Mouse (Mus musculus) MEL (cell line): Measurements from ENCODE around the gene Psmb9. TPM values are rescaled to one million over a fixed set of nuclear protein-coding genes. Genes with fewer than 3 reads are reported as not detected.

Experiments used
- DNase-seq: peaks from one replicate; pipeline ENCODE4 v3.0.0; 2011; ENCODE audit warnings: low read depth, low spot score
- H3K27ac ChIP-seq: 2 replicates; pipeline ENCODE4 v1.5.1; 2012; ENCODE audit warnings: low read depth, mild to moderate bottlenecking, control low read depth, low read length, moderate library complexity; ENCODE audit not compliant: control insufficient read depth
- H3K27me3 ChIP-seq, 2 experiments: fragments of 150-350 bp in 1 of 2; sonication (generic) in 1 of 2; 2 replicates each; pipeline ENCODE4 v1.6.1; 2012; ENCODE audit warnings: low read length in 2 of 2, mild to moderate bottlenecking in 2 of 2, improper control_type of control experiment in 1 of 2, moderate library complexity in 1 of 2; ENCODE audit not compliant: insufficient read depth in 2 of 2, control insufficient read depth in 1 of 2
- H3K36me3 ChIP-seq, 2 experiments: 2 replicates each; pipeline ENCODE4 v1.6.1; 2012 to 2014; ENCODE audit warnings: low read length in 2 of 2, improper control_type of control experiment in 1 of 2, inconsistent platforms in 1 of 2, mild to moderate bottlenecking in 1 of 2; ENCODE audit not compliant: insufficient read depth in 2 of 2, control insufficient read depth in 1 of 2
- H3K4me1 ChIP-seq, 2 experiments: fragments of 150-350 bp in 1 of 2; sonication (generic) in 1 of 2; 2 replicates each; pipeline ENCODE4 v1.6.1; 2012; ENCODE audit warnings: low read length in 2 of 2, improper control_type of control experiment in 1 of 2, mild to moderate bottlenecking in 1 of 2; ENCODE audit not compliant: insufficient read depth in 2 of 2, control insufficient read depth in 1 of 2
- H3K4me3 ChIP-seq, 2 experiments: fragments of 150-350 bp in 1 of 2; sonication (generic) in 1 of 2; 2 replicates each; pipeline ENCODE4 v1.5.1; 2012; ENCODE audit warnings: low read depth in 2 of 2, low read length in 2 of 2, mild to moderate bottlenecking in 2 of 2, moderate library complexity in 2 of 2, control low read depth in 1 of 2, improper control_type of control experiment in 1 of 2; ENCODE audit not compliant: control insufficient read depth in 1 of 2, insufficient read depth in 1 of 2
- H3K79me2 ChIP-seq: 2 replicates; pipeline ENCODE4 v1.6.1; 2012; ENCODE audit warnings: mild to moderate bottlenecking, low read length, moderate library complexity; ENCODE audit not compliant: control insufficient read depth, poor library complexity, insufficient read depth
- H3K9ac ChIP-seq: 2 replicates; pipeline ENCODE4 v1.6.1; 2012; ENCODE audit warnings: low read depth, mild to moderate bottlenecking, control low read depth, low read length, moderate library complexity; ENCODE audit not compliant: control insufficient read depth, poor library complexity, severe bottlenecking
- H3K9me3 ChIP-seq: fragments of 150-350 bp; sonication (generic); replicated peaks from 2 replicates; pipeline ENCODE4 v1.6.1; 2012; ENCODE audit warnings: mild to moderate bottlenecking, low read length, improper control_type of control experiment, moderate library complexity; ENCODE audit not compliant: insufficient read depth
- BHLHE40 ChIP-seq: IDR thresholded peaks from 2 replicates; pipeline ENCODE4 v1.6.1; 2012; ENCODE audit warnings: low read depth, mild to moderate bottlenecking, inconsistent platforms, low read length, improper control_type of control experiment, borderline replicate concordance
- CHD2 ChIP-seq: IDR thresholded peaks from 2 replicates; pipeline ENCODE4 v1.6.1; 2011; ENCODE audit warnings: low read length, improper control_type of control experiment
- ETS1 ChIP-seq: IDR thresholded peaks from 2 replicates; pipeline ENCODE4 v1.6.1; 2012; ENCODE audit warnings: low read depth, mild to moderate bottlenecking, inconsistent platforms, low read length, improper control_type of control experiment, moderate library complexity
- GATA1 ChIP-seq: IDR thresholded peaks from 2 replicates; pipeline ENCODE4 v1.6.1; 2011; ENCODE audit warnings: low read depth, low read length, improper control_type of control experiment
- HCFC1 ChIP-seq: IDR thresholded peaks from 2 replicates; pipeline ENCODE4 v1.6.1; 2012; ENCODE audit warnings: low read depth, mild to moderate bottlenecking, inconsistent platforms, low read length, improper control_type of control experiment, moderate library complexity
- JUND ChIP-seq: IDR thresholded peaks from 2 replicates; pipeline ENCODE4 v1.6.1; 2011; ENCODE audit warnings: low read depth, mild to moderate bottlenecking, improper control_type of control experiment, low read length
- MAX ChIP-seq: IDR thresholded peaks from 2 replicates; pipeline ENCODE4 v1.6.1; 2011; ENCODE audit warnings: low read length, improper control_type of control experiment
- MYB ChIP-seq: IDR thresholded peaks from 2 replicates; pipeline ENCODE4 v1.6.1; 2011; ENCODE audit warnings: mild to moderate bottlenecking, low read depth, low read length, improper control_type of control experiment
- NELFE ChIP-seq: IDR thresholded peaks from 2 replicates; pipeline ENCODE4 v1.6.1; 2011; ENCODE audit warnings: low read depth, low read length, improper control_type of control experiment
- NRF1 ChIP-seq: IDR thresholded peaks from 2 replicates; pipeline ENCODE4 v1.6.1; 2014; ENCODE audit warnings: low read depth, mild to moderate bottlenecking, inconsistent platforms, low read length, improper control_type of control experiment, moderate library complexity; ENCODE audit not compliant: poor library complexity, insufficient read depth, severe bottlenecking
- POLR2A ChIP-seq, 2 experiments: IDR thresholded peaks; 2 replicates each; pipeline ENCODE4 v1.6.1; 2011 to 2012; ENCODE audit warnings: low read length in 2 of 2, mild to moderate bottlenecking in 2 of 2, control low read depth in 1 of 2, improper control_type of control experiment in 1 of 2, low read depth in 1 of 2, moderate library complexity in 1 of 2; ENCODE audit not compliant: control insufficient read depth in 1 of 2, insufficient read depth in 1 of 2, poor library complexity in 1 of 2
- POLR2AphosphoS5 ChIP-seq: IDR thresholded peaks from 2 replicates; pipeline ENCODE4 v1.6.1; 2012; ENCODE audit warnings: low read depth, borderline replicate concordance, mild to moderate bottlenecking, inconsistent platforms, low read length, moderate library complexity, mixed read lengths
- SMC3 ChIP-seq: IDR thresholded peaks from 2 replicates; pipeline ENCODE4 v1.6.1; 2011; ENCODE audit warnings: low read depth, low read length, improper control_type of control experiment
- UBTF ChIP-seq: IDR thresholded peaks from 2 replicates; pipeline ENCODE4 v1.6.1; 2012; ENCODE audit warnings: low read depth, mild to moderate bottlenecking, inconsistent platforms, low read length, improper control_type of control experiment, moderate library complexity, borderline replicate concordance; ENCODE audit not compliant: insufficient read depth
- USF1 ChIP-seq: IDR thresholded peaks from 2 replicates; pipeline ENCODE4 v1.6.1; 2014; ENCODE audit warnings: low read depth, mild to moderate bottlenecking, inconsistent platforms, low read length, improper control_type of control experiment, moderate library complexity
- USF2 ChIP-seq, 2 experiments: IDR thresholded peaks; 2 replicates each; pipeline ENCODE4 v1.6.1; 2011 to 2012; ENCODE audit warnings: improper control_type of control experiment in 2 of 2, low read length in 2 of 2, borderline replicate concordance in 1 of 2, inconsistent platforms in 1 of 2, low read depth in 1 of 2, mild to moderate bottlenecking in 1 of 2; ENCODE audit not compliant: insufficient read depth in 1 of 2
- polyA plus RNA-seq, 2 experiments: library from polyadenylated mRNA; stranded (reverse) in 1 of 2; unstranded in 1 of 2; fragments of >175 nt in 1 of 2; fragments of >200 nt in 1 of 2; gene quantifications; 2 replicates each; pipeline versions ENCODE4 v1.2.1 to v1.2.4; 2012; ENCODE audit warnings: low replicate concordance in 2 of 2, low read depth in 1 of 2; ENCODE audit not compliant: insufficient read length in 2 of 2, insufficient read depth in 1 of 2, missing spikeins in 1 of 2
- total RNA-seq: library from RNA; depleted of rRNA; stranded (reverse); fragments of 300-350 nt; gene quantifications from 2 replicates; pipeline ENCODE4 v1.2.3, GENCODE M21; 2012

The Psmb9 gene
- total and polyA plus RNA-seq, 3 experiments = 14.7 to 24.9 TPM; not detected in 1

DNA sequence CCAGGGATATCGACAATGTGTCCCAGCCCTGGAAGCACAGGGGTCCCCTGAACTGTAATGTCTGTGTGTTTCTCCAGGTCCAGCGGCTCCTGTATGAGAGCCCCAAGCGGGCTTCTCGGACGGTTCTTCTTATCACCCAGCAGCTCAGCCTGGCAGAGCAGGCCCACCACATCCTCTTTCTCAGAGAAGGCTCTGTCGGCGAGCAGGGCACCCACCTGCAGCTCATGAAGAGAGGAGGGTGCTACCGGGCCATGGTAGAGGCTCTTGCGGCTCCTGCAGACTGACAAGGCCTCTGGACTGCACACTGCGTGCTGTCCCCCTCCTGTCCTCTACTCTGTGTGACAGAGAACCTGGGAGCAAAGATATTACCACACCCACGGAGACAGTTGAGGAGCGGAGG is 8.9 kb upstream of the Psmb9 start (continued):
- TF ChIP-seq USF2 (IDR thresholded peaks at IDR 0.05; ENCODE audit: borderline replicate concordance in 1 of 2, insufficient read depth in 1 of 2, low read depth in 1 of 2, low read length in 2 of 2) = no peak

DNA sequence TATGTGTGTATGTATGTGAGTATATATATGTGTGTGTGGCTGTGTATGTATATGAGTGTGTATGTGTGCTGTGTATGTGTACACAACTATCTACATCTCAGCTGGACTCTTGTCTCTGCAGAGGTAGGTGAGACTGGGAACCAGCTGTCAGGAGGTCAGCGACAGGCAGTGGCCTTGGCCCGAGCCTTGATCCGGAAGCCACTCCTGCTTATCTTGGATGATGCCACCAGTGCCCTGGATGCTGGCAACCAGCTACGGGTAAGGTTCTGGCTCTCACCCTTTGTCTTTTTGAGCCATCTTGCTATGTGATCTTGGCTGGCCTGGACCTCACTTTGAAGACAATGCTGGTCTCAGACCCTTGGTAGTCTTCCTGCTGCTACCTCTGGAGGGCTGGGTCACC is 7.2 kb upstream of the Psmb9 start:
- Histone ChIP-seq H3K79me2 (peaks cover 15% of the 10 kb centered on the region), H3K27me3 (no peaks in the 10 kb centered on the region)
- TF ChIP-seq POLR2A (IDR thresholded peaks at IDR 0.05; ENCODE audit: control insufficient read depth in 1 of 2, insufficient read depth in 1 of 2, low read depth in 1 of 2, low read length in 2 of 2, poor library complexity in 1 of 2) (no peak), MAX (no peak)
- TF ChIP-seq, all 39 proteins: peak for 0
- no peak overlapping the region for H3K27ac ChIP-seq
- no peak overlapping the region for H3K4me3 ChIP-seq
- peaks cover 11 to 14% of the 10 kb centered on the region in 2 experiments for H3K4me1 ChIP-seq
- H3K36me3 ChIP-seq = peaks cover 0 to 5% of the 10 kb centered on the region in 2 experiments; a peak in 2 of 4 replicates
- no peaks in the 10 kb centered on the region for H3K9me3 ChIP-seq
- H3K9ac ChIP-seq = no peak overlapping the region
- no peak for DNase-seq

DNA sequence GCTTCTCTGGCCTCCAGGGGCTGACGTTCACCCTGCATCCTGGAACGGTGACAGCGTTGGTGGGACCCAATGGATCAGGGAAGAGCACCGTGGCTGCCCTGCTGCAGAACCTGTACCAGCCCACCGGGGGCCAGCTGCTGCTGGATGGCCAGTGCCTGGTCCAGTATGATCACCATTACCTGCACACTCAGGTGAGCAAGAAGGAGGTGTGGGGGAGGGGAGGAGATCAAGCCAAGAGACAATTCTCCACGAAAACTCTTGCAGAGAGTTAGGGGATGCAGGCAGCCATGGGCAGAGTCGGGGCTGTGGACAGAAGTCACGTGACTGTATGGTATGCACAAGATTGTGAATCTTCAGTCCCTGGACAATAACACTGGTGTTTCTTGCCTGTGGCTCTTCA is 5.9 kb upstream of the Psmb9 start:
- DNase-seq = no peak
- peaks cover 8 to 11% of the 10 kb centered on the region in 2 experiments; a peak in 3 of 4 replicates for H3K4me1 ChIP-seq
- H3K36me3 ChIP-seq = peaks cover 0 to 3% of the 10 kb centered on the region in 2 experiments; a peak in 2 of 4 replicates
- no peak for TF ChIP-seq JUND
- no peak for TF ChIP-seq USF1
- no peak for TF ChIP-seq HCFC1
- no peak for TF ChIP-seq ETS1
- TF ChIP-seq MYB = no peak
- no peak for TF ChIP-seq SMC3
- TF ChIP-seq CHD2 = no peak
- no peak for TF ChIP-seq NELFE
- H3K9ac ChIP-seq = no peak overlapping the region
- no peak overlapping the region for H3K4me3 ChIP-seq
- peaks cover 8% of the 10 kb centered on the region for H3K79me2 ChIP-seq
- no peak overlapping the region for H3K27ac ChIP-seq
- H3K9me3 ChIP-seq = no peaks in the 10 kb centered on the region
- H3K27me3 ChIP-seq = no peaks in the 10 kb centered on the region

DNA sequence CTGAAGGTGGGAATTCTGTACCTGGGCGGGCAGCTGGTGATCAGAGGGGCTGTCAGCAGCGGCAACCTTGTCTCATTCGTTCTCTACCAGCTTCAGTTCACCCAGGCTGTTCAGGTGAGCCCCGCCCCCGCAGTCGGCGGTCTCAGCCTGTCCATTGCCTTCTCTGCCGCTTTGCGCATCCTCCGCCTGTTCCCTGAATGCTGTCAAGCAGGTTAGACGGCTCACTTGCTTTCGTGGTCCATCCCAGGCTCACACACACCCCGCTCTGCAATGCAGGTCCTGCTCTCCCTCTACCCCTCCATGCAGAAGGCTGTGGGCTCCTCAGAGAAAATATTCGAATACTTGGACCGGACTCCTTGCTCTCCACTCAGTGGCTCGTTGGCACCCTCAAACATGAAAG is 5.3 kb upstream of the Psmb9 start:
- peaks cover 7% of the 10 kb centered on the region for H3K79me2 ChIP-seq
- DNase-seq = no peak
- no peak for TF ChIP-seq JUND
- TF ChIP-seq UBTF = no peak
- no peak for TF ChIP-seq NRF1
- no peak for TF ChIP-seq SMC3
- no peak for TF ChIP-seq GATA1
- no peak for TF ChIP-seq CHD2
- TF ChIP-seq BHLHE40 = no peak
- TF ChIP-seq POLR2AphosphoS5 = no peak
- TF ChIP-seq, all 39 proteins: peak for 0
- no peaks in the 10 kb centered on the region for H3K9me3 ChIP-seq
- no peak overlapping the region for H3K4me3 ChIP-seq
- H3K27me3 ChIP-seq = no peaks in the 10 kb centered on the region
- peaks cover 0 to 3% of the 10 kb centered on the region in 2 experiments; a peak in 2 of 4 replicates for H3K36me3 ChIP-seq
- H3K4me1 ChIP-seq = peaks cover 8 to 11% of the 10 kb centered on the region in 2 experiments; a peak in 3 of 4 replicates
- no peak overlapping the region for H3K27ac ChIP-seq
- no peak overlapping the region for H3K9ac ChIP-seq
